Mouse (Mus musculus) stomach, embryonic 16.5 days (tissue): ENCODE data around the gene Itga9. TPM values are rescaled to one million over a fixed set of nuclear protein-coding genes. Genes with fewer than 3 reads are reported as not detected.

Experiments
- ATAC-seq: fragments of 200-750 bp; cut with Nextera tagmentation; 2 replicates; pipeline ENCODE4 v1.8.0; 2017; ENCODE audit warnings: moderate number of reproducible peaks, moderate TSS enrichment; ENCODE audit not compliant: insufficient read depth, low FRiP score
- H3K27ac ChIP-seq: fragments of 300-500 bp; sonication (generic); 2 replicates; pipeline ENCODE4 v1.5.1; 2014; ENCODE audit warnings: low read length
- H3K27me3 ChIP-seq: fragments of 300-500 bp; sonication (generic); 2 replicates; pipeline ENCODE4 v1.6.1; 2014; ENCODE audit warnings: low read length, control low read depth, mixed read lengths; ENCODE audit not compliant: control insufficient read depth, insufficient read depth
- H3K36me3 ChIP-seq: fragments of 300-500 bp; sonication (generic); 2 replicates; pipeline ENCODE4 v1.6.1; 2014; ENCODE audit warnings: low read length; ENCODE audit not compliant: control insufficient read depth, insufficient read depth
- H3K4me1 ChIP-seq: fragments of 300-500 bp; sonication (generic); 2 replicates; pipeline ENCODE4 v1.6.1; 2014; ENCODE audit warnings: low read length, control low read depth, mixed read lengths; ENCODE audit not compliant: control insufficient read depth, insufficient read depth
- H3K4me2 ChIP-seq: fragments of 300-500 bp; sonication (generic); 2 replicates; pipeline ENCODE4 v1.6.1; 2014; ENCODE audit warnings: low read depth, low read length, mixed read lengths
- H3K4me3 ChIP-seq: fragments of 300-500 bp; sonication (generic); replicated peaks from 2 replicates; pipeline ENCODE4 v1.5.1; 2014; ENCODE audit warnings: mild to moderate bottlenecking, low read length
- H3K9ac ChIP-seq: fragments of 300-500 bp; sonication (generic); 2 replicates; pipeline ENCODE4 v1.6.1; 2014; ENCODE audit warnings: low read length
- H3K9me3 ChIP-seq: fragments of 300-500 bp; sonication (generic); replicated peaks from 2 replicates; pipeline ENCODE4 v1.6.1; 2016; ENCODE audit warnings: low read length, control low read depth; ENCODE audit not compliant: control insufficient read depth
- WGBS: fragments of 180-500 bp; shearing (Covaris S2); extraction: QIAGEN DNeasy Blood & Tissue Kit; methylation state at CpG from one replicate; pipeline ENCODE4 v1.1.7; 2014; 5-methylcytosine and 5-hydroxymethylcytosine counted together
- polyA plus RNA-seq: library from polyadenylated mRNA; unstranded; fragments of >200 nt; fragmentation: Nextera tagmentation; extraction: Ambion mirVana; gene quantifications from 2 replicates; pipeline ENCODE4 v1.2.1, GENCODE M21; 2015

Gene Itga9
- polyA plus RNA-seq, 1 experiment from 2014 or later, result 5.5 TPM

GRCm38 (mm10) chr9:118654969-118655368 is 48.5 kb downstream of the Itga9 start:
- Histone ChIP-seq H3K4me3 (no peak overlapping the region), H3K27me3 (no peaks in the 10 kb centered on the region), H3K9ac (no peak overlapping the region), H3K4me2 (no peak overlapping the region), H3K36me3 (no peaks in the 10 kb centered on the region), H3K4me1 (peaks cover 4% of the 10 kb centered on the region; the same call in 1 of the 2 replicates), H3K9me3 (no peaks in the 10 kb centered on the region), H3K27ac (no peak overlapping the region)
- whole genome bisulfite sequencing, result 20% methylated on average over 6 of the region's 6 CpGs
- ATAC-seq, result no peak

- no peaks in the 10 kb centered on the region for H3K36me3 ChIP-seq
- no peaks in the 10 kb centered on the region for H3K9me3 ChIP-seq
- WGBS, result 84% methylated on average over 3 of the region's 3 CpGs
- H3K4me1 ChIP-seq, result peaks cover 4% of the 10 kb centered on the region; the same call in 1 of the 2 replicates
- no peak overlapping the region for H3K4me3 ChIP-seq
- no peak overlapping the region for H3K4me2 ChIP-seq
- H3K27ac ChIP-seq, result no peak overlapping the region
- no peak for ATAC-seq
- H3K9ac ChIP-seq, result no peak overlapping the region
- H3K27me3 ChIP-seq, result no peaks in the 10 kb centered on the region
These were observed 49.2 kb downstream of the Itga9 start for GRCm38 (mm10) chr9:118655726-118656125.

GRCm38 (mm10) chr9:118658159-118658558 is 51.7 kb downstream of the Itga9 start:
- Histone ChIP-seq H3K36me3 (no peaks in the 10 kb centered on the region), H3K4me1 (no peaks in the 10 kb centered on the region), H3K4me3 (no peak overlapping the region), H3K9ac (no peak overlapping the region), H3K9me3 (no peaks in the 10 kb centered on the region), H3K4me2 (no peak overlapping the region), H3K27me3 (no peaks in the 10 kb centered on the region), H3K27ac (no peak overlapping the region)
- ATAC-seq, result no peak
- WGBS, result 83% methylated on average over 7 of the region's 7 CpGs

- no peak for ATAC-seq
- Histone ChIP-seq H3K4me1 (no peaks in the 10 kb centered on the region), H3K9me3 (no peaks in the 10 kb centered on the region), H3K4me3 (no peak overlapping the region), H3K4me2 (no peak overlapping the region), H3K27me3 (no peaks in the 10 kb centered on the region), H3K9ac (no peak overlapping the region), H3K27ac (no peak overlapping the region), H3K36me3 (no peaks in the 10 kb centered on the region)
- WGBS, result 73% methylated on average over 5 of the region's 5 CpGs
These were observed 53.3 kb downstream of the Itga9 start for GRCm38 (mm10) chr9:118659809-118660208.

- WGBS, result 62% methylated on average over 7 of the region's 7 CpGs
- Histone ChIP-seq H3K9ac (no peak overlapping the region), H3K36me3 (no peaks in the 10 kb centered on the region), H3K4me2 (no peak overlapping the region), H3K4me3 (no peak overlapping the region), H3K27ac (no peak overlapping the region), H3K27me3 (no peaks in the 10 kb centered on the region), H3K4me1 (no peaks in the 10 kb centered on the region), H3K9me3 (no peaks in the 10 kb centered on the region)
- no peak for ATAC-seq
These were observed 53.8 kb downstream of the Itga9 start for GRCm38 (mm10) chr9:118660259-118660658.

GRCm38 (mm10) chr9:118662026-118662425 is 55.5 kb downstream of the Itga9 start:
- no peak overlapping the region for H3K27ac ChIP-seq
- H3K4me1 ChIP-seq, result no peaks in the 10 kb centered on the region
- no peaks in the 10 kb centered on the region for H3K36me3 ChIP-seq
- H3K27me3 ChIP-seq, result no peaks in the 10 kb centered on the region
- no peaks in the 10 kb centered on the region for H3K9me3 ChIP-seq
- H3K4me2 ChIP-seq, result no peak overlapping the region
- no peak for ATAC-seq
- no peak overlapping the region for H3K9ac ChIP-seq
- no peak overlapping the region for H3K4me3 ChIP-seq
- WGBS, result 79% methylated on average over 8 of the region's 8 CpGs

GRCm38 (mm10) chr9:118662476-118662875 is 56.0 kb downstream of the Itga9 start:
- Histone ChIP-seq H3K4me1 (no peaks in the 10 kb centered on the region), H3K36me3 (no peaks in the 10 kb centered on the region), H3K4me3 (no peak overlapping the region), H3K9ac (no peak overlapping the region), H3K9me3 (no peaks in the 10 kb centered on the region), H3K27ac (no peak overlapping the region), H3K4me2 (no peak overlapping the region), H3K27me3 (no peaks in the 10 kb centered on the region)
- 90% methylated on average over 10 of the region's 10 CpGs for whole genome bisulfite sequencing
- no peak for ATAC-seq

GRCm38 (mm10) chr9:118663938-118664337 is 57.4 kb downstream of the Itga9 start:
- H3K4me2 ChIP-seq, result no peak overlapping the region
- 74% methylated on average over 6 of the region's 6 CpGs for WGBS
- H3K27ac ChIP-seq, result no peak overlapping the region
- ATAC-seq, result no peak
- no peak overlapping the region for H3K4me3 ChIP-seq
- H3K9ac ChIP-seq, result no peak overlapping the region
- no peaks in the 10 kb centered on the region for H3K27me3 ChIP-seq
- H3K9me3 ChIP-seq, result no peaks in the 10 kb centered on the region
- H3K36me3 ChIP-seq, result no peaks in the 10 kb centered on the region; the same call in 1 of the 2 replicates
- no peaks in the 10 kb centered on the region for H3K4me1 ChIP-seq

- 69% methylated on average over 3 of the region's 3 CpGs for WGBS
- no peaks in the 10 kb centered on the region for H3K9me3 ChIP-seq
- no peak overlapping the region for H3K4me2 ChIP-seq
- H3K27ac ChIP-seq, result no peak overlapping the region
- H3K27me3 ChIP-seq, result no peaks in the 10 kb centered on the region
- H3K36me3 ChIP-seq, result no peaks in the 10 kb centered on the region; the same call in 1 of the 2 replicates
- no peak overlapping the region for H3K9ac ChIP-seq
- no peaks in the 10 kb centered on the region for H3K4me1 ChIP-seq
- no peak overlapping the region for H3K4me3 ChIP-seq
- ATAC-seq, result no peak
These were observed 59.6 kb downstream of the Itga9 start for GRCm38 (mm10) chr9:118666069-118666468.

GRCm38 (mm10) chr9:118669696-118670095 is 63.2 kb downstream of the Itga9 start:
- no peaks in the 10 kb centered on the region; the same call in 1 of the 2 replicates for H3K36me3 ChIP-seq

More at GRCm38 (mm10) chr9:118669696-118670095, 63.2 kb downstream of the Itga9 start:
- ATAC-seq, result peak; percentile 50; the same call in 1 of the 2 replicates
- no peak overlapping the region for H3K9ac ChIP-seq
- H3K4me3 ChIP-seq, result no peak overlapping the region
- no peaks in the 10 kb centered on the region for H3K9me3 ChIP-seq
- no peak overlapping the region for H3K4me2 ChIP-seq
- WGBS, result 80% methylated on average over 3 of the region's 3 CpGs
- H3K27me3 ChIP-seq, result no peaks in the 10 kb centered on the region
- no peak overlapping the region for H3K27ac ChIP-seq
- H3K4me1 ChIP-seq, result no peaks in the 10 kb centered on the region
